Mouse (Mus musculus): ENCODE measurements around the gene Tifa. TPM values are rescaled to one million over a fixed set of nuclear protein-coding genes. Genes with fewer than 3 reads are reported as not detected.

Gene Tifa
- total and polyA plus RNA-seq, 3 experiments, result 1.3 to 2.3 (median 1.6) TPM

DNA sequence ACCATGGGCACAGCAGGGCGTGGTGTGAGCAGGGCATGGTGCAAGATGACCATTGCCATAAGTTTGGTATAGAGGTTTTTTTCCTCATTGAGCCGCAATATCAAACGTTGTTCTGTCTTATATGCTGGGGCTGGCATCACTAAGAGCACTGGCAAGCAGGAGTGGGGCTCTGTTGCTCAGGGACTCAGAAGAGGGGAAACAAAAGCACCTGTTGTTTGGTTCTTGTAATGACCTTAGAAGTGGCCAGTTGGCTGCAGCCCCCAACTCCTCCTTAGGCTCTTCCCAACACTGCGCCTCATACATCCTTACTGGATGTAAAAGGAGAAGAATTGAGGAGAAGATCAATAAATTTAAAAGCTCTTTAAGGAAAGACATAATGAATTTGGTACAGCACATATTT lies 41.0 kb upstream of the Tifa start:
- H3K4me3 ChIP-seq, result no peak overlapping the region
- no peak for DNase-seq
- no peaks in the 10 kb centered on the region for H3K36me3 ChIP-seq (ENCODE audit: control insufficient read depth, insufficient read depth, low read length)
- H3K9ac ChIP-seq (ENCODE audit: low read depth, low read length), result no peak overlapping the region
- no peaks in the 10 kb centered on the region for H3K79me2 ChIP-seq (replicated peaks; ENCODE audit: control insufficient read depth, insufficient read depth, low read length)
- no peak for TF ChIP-seq CTCF (IDR thresholded peaks at IDR 0.05)
- TF ChIP-seq EP300 (IDR thresholded peaks at IDR 0.05; ENCODE audit: insufficient read depth, low read depth, low read length), result no peak
- no peak for TF ChIP-seq POLR2A (IDR thresholded peaks at IDR 0.05; ENCODE audit: insufficient read depth, low read depth, low read length)
- intact Hi-C loops (cut with DNase I), result no loop called here
- H3K27ac ChIP-seq, result no peak overlapping the region
- 0 out of 2 replicates have a peak, but pooled peaks cover 1% of the 10 kb centered on the region for H3K27me3 ChIP-seq (ENCODE audit: control insufficient read depth, insufficient read depth, low read length)
- H3K4me1 ChIP-seq (ENCODE audit: control insufficient read depth, insufficient read depth, low read length), result no peaks in the 10 kb centered on the region
- WGBS, result 85% methylated on average over 4 of the region's 4 CpGs

DNA sequence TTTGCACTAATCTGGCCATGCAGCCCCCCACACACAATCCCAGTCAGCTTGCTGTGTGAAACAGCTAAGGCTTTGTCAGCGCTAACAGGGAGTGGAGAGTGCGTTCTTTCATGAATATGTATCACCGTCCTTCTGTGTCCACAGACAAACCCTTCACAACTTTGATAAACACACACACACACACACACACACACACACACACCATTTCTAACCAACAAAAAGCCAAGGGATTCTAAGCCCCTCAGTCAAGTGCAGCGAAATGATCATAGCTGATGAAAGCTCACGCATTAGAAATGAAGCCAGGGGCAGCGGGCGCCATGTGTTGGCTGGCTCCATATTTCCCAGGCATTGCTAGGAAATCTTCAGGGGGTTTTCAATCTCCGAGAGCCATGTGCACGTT lies 40.3 kb upstream of the Tifa start:
- DNase-seq, result no peak
- intact Hi-C loops (cut with DNase I), result no loop called here
- WGBS, result 44% methylated on average over 9 of the region's 9 CpGs
- Histone ChIP-seq H3K27me3 (ENCODE audit: control insufficient read depth, insufficient read depth, low read length) (0 out of 2 replicates have a peak, but pooled peaks cover 1% of the 10 kb centered on the region), H3K27ac (no peak overlapping the region), H3K79me2 (replicated peaks; ENCODE audit: control insufficient read depth, insufficient read depth, low read length) (no peaks in the 10 kb centered on the region), H3K4me1 (ENCODE audit: control insufficient read depth, insufficient read depth, low read length) (no peaks in the 10 kb centered on the region), H3K4me3 (no peak overlapping the region), H3K9ac (ENCODE audit: low read depth, low read length) (no peak overlapping the region), H3K36me3 (ENCODE audit: control insufficient read depth, insufficient read depth, low read length) (no peaks in the 10 kb centered on the region)
- no peak for TF ChIP-seq POLR2A (IDR thresholded peaks at IDR 0.05; ENCODE audit: insufficient read depth, low read depth, low read length)
- no peak for TF ChIP-seq EP300 (IDR thresholded peaks at IDR 0.05; ENCODE audit: insufficient read depth, low read depth, low read length)
- TF ChIP-seq CTCF (IDR thresholded peaks at IDR 0.05), result no peak

DNA sequence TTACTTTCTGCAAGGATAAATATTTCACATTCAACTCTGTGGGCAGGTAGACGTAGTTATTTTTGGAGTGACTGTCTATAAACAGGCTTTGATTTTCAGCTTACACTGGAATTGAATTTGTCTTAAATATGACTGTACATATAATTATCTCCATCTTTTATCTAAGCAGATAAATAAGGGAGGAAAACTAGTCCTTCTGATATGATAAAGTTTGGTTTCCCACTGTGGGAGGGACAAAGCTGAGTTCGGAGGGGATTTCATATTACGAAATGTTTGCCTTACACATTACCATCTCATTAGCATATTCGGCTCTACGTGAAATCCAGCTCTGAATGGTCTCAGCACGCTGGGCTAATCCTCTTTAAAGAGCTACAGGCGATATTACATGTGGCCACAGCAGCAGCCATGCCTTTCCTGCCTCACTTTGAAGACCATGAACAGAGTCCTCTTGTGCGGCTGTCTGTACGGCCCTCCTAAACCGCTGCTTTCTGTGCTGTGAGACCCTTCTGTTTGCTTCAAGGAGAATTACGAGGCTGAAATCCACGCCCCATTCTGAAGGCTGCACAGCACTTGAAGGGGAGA lies 39.5 kb upstream of the Tifa start:
- H3K27ac ChIP-seq, result no peak overlapping the region
- no peak for DNase-seq
- no peak overlapping the region for H3K9ac ChIP-seq (ENCODE audit: low read depth, low read length)
- no peak overlapping the region for H3K4me3 ChIP-seq
- no peaks in the 10 kb centered on the region for H3K4me1 ChIP-seq (ENCODE audit: control insufficient read depth, insufficient read depth, low read length)
- H3K36me3 ChIP-seq (ENCODE audit: control insufficient read depth, insufficient read depth, low read length), result no peaks in the 10 kb centered on the region
- TF ChIP-seq EP300 (IDR thresholded peaks at IDR 0.05; ENCODE audit: insufficient read depth, low read depth, low read length) (no peak), POLR2A (IDR thresholded peaks at IDR 0.05; ENCODE audit: insufficient read depth, low read depth, low read length) (no peak), CTCF (IDR thresholded peaks at IDR 0.05) (no peak)
- H3K27me3 ChIP-seq (ENCODE audit: control insufficient read depth, insufficient read depth, low read length), result 0 out of 2 replicates have a peak, but pooled peaks cover 1% of the 10 kb centered on the region
- intact Hi-C loops (cut with DNase I), result no loop called here
- no peaks in the 10 kb centered on the region for H3K79me2 ChIP-seq (replicated peaks; ENCODE audit: control insufficient read depth, insufficient read depth, low read length)
- 40% methylated on average over 12 of the region's 12 CpGs for WGBS

DNA sequence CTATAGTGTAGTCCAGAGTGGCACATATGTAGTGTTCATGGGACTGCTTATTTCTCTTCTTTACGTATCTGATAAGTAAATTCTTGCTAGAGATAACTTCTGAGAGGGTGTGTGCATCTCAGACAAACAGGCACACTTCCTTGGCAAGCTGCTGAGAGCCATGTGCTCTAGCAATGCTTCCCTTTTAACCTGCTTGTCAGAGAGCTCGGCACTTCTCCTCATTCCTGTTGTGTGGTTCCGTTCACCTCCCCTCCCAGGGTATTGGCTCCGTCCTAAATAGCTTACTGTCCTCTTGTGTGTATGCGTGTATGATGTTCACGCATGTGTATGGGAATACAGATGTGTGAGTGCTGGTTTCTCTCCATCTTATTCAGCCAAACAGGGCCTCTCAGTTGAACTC lies 33.1 kb upstream of the Tifa start:
- TF ChIP-seq POLR2A (IDR thresholded peaks at IDR 0.05; ENCODE audit: insufficient read depth, low read depth, low read length) (no peak), EP300 (IDR thresholded peaks at IDR 0.05; ENCODE audit: insufficient read depth, low read depth, low read length) (no peak), CTCF (IDR thresholded peaks at IDR 0.05) (no peak)
- intact Hi-C loops (cut with DNase I), result no loop called here
- WGBS, result 85% methylated on average over 6 of the region's 6 CpGs
- H3K4me1 ChIP-seq (ENCODE audit: control insufficient read depth, insufficient read depth, low read length), result no peaks in the 10 kb centered on the region
- DNase-seq, result no peak
- H3K4me3 ChIP-seq, result no peak overlapping the region
- H3K79me2 ChIP-seq (replicated peaks; ENCODE audit: control insufficient read depth, insufficient read depth, low read length), result no peaks in the 10 kb centered on the region
- H3K9ac ChIP-seq (ENCODE audit: low read depth, low read length), result no peak overlapping the region
- no peaks in the 10 kb centered on the region for H3K36me3 ChIP-seq (ENCODE audit: control insufficient read depth, insufficient read depth, low read length)
- H3K27me3 ChIP-seq (ENCODE audit: control insufficient read depth, insufficient read depth, low read length), result no peaks in the 10 kb centered on the region
- no peak overlapping the region for H3K27ac ChIP-seq

DNA sequence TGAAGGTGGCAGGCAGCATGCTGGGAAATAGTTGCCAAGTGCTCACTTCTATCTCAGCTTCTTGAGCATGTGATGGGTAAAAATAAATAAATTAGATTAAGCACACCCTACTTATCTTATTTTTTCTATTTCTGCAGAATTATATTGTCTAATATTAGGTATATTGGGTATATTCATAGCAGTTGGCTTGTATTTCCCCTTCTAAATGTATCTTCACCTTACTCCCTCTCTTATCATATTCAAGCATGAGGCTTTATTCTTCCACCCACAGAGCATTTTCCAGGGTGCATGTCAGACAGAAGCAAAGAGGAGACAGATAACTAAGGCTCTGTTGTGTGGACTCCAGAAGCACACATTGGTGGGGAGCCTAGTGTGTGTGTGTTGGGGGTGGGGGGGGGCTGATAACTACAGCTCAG lies 31.7 kb upstream of the Tifa start:
- DNase-seq, result no peak
- Histone ChIP-seq H3K27ac (no peak overlapping the region), H3K4me3 (no peak overlapping the region), H3K27me3 (ENCODE audit: control insufficient read depth, insufficient read depth, low read length) (no peaks in the 10 kb centered on the region), H3K79me2 (replicated peaks; ENCODE audit: control insufficient read depth, insufficient read depth, low read length) (no peaks in the 10 kb centered on the region), H3K9ac (ENCODE audit: low read depth, low read length) (no peak overlapping the region), H3K4me1 (ENCODE audit: control insufficient read depth, insufficient read depth, low read length) (no peaks in the 10 kb centered on the region), H3K36me3 (ENCODE audit: control insufficient read depth, insufficient read depth, low read length) (no peaks in the 10 kb centered on the region)
- intact Hi-C loops (cut with DNase I), result no loop called here
- no peak for TF ChIP-seq CTCF (IDR thresholded peaks at IDR 0.05)
- TF ChIP-seq POLR2A (IDR thresholded peaks at IDR 0.05; ENCODE audit: insufficient read depth, low read depth, low read length), result no peak
- no peak for TF ChIP-seq EP300 (IDR thresholded peaks at IDR 0.05; ENCODE audit: insufficient read depth, low read depth, low read length)

DNA sequence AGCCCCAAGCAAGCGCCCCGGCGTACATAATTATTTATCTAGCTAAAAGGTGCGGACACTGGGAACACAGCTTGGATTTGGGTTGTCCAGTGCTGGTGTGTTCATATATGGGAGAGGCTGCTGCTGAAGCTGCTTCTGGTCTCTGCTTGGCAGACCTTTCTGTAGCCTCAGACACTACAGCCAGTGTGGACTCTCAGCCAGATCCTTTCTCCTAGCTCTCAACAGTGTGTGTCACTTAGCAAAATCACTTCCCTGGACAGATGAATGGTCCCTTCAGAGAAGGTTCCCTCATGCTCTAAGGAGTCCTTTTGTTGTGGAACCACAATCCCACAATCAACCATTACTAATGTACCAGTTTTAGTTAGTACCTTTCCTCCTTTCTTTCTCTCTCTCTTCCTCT lies 30.8 kb upstream of the Tifa start:
- TF ChIP-seq POLR2A (IDR thresholded peaks at IDR 0.05; ENCODE audit: insufficient read depth, low read depth, low read length) (no peak), CTCF (IDR thresholded peaks at IDR 0.05) (no peak), EP300 (IDR thresholded peaks at IDR 0.05; ENCODE audit: insufficient read depth, low read depth, low read length) (no peak)
- no peaks in the 10 kb centered on the region for H3K36me3 ChIP-seq (ENCODE audit: control insufficient read depth, insufficient read depth, low read length)
- no peak overlapping the region for H3K4me3 ChIP-seq
- 84% methylated on average over 4 of the region's 4 CpGs for WGBS
- H3K27me3 ChIP-seq (ENCODE audit: control insufficient read depth, insufficient read depth, low read length), result no peaks in the 10 kb centered on the region
- H3K79me2 ChIP-seq (replicated peaks; ENCODE audit: control insufficient read depth, insufficient read depth, low read length), result no peaks in the 10 kb centered on the region
- no peak for DNase-seq
- no peak overlapping the region for H3K27ac ChIP-seq
- no peak overlapping the region for H3K9ac ChIP-seq (ENCODE audit: low read depth, low read length)
- H3K4me1 ChIP-seq (ENCODE audit: control insufficient read depth, insufficient read depth, low read length), result no peaks in the 10 kb centered on the region
- intact Hi-C loops (cut with DNase I), result no loop called here

Measured in heart, adult 2 months (tissue).